Mouse (Mus musculus) C2C12 (cell line): ENCODE measurements around the gene Tbc1d8b.

Source experiments
- CTCF ChIP-seq: IDR thresholded peaks from one replicate; pipeline ENCODE4 v1.5.1; 2011; ENCODE audit not compliant: control insufficient read depth, insufficient read depth, insufficient read length
- MAX ChIP-seq: IDR thresholded peaks from one replicate; pipeline ENCODE4 v1.6.1; 2011; ENCODE audit warnings: mild to moderate bottlenecking, control low read depth
- MYOD1 ChIP-seq: IDR thresholded peaks from one replicate; pipeline ENCODE4 v1.6.1; 2011; ENCODE audit warnings: low read depth; ENCODE audit not compliant: control insufficient read depth, insufficient read length
- USF1 ChIP-seq: IDR thresholded peaks from one replicate; pipeline ENCODE4 v1.6.1; 2011; ENCODE audit warnings: low read depth, mild to moderate bottlenecking, control low read depth, moderate library complexity

DNA sequence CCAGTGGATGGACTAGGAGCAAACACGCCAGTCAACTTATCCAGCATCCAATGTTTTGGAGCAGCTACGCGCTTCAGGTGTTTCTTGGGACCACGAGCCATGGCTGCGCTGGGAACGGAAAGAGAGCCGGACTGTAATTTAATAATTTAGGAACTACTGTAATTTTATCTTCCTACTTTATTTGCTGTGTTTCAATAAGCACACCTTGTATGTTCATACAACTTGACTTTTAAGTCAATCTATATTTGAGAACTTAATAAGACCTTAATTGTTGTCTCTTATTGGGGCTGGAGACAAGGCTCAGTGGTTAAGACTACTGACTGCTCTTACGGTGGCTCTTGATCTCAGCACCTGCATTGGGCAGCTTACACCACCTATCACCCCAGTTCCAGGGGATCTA lies 29.6 kb downstream of the Tbc1d8b start, which contains the start of gene Gm15013:
- TF ChIP-seq CTCF: no peak
- TF ChIP-seq MAX: no peak
- no peak for TF ChIP-seq USF1
- no peak for TF ChIP-seq MYOD1
